Mouse (Mus musculus) limb, embryonic 14.5 days (tissue): Measurements from ENCODE around the gene Msantd3. TPM values are rescaled to one million over a fixed set of nuclear protein-coding genes. Genes with fewer than 3 reads are reported as not detected.

Experiments used
- ATAC-seq: fragments of 200-750 bp; cut with Nextera tagmentation; 2 replicates; pipeline ENCODE4 v1.8.0; 2017; ENCODE audit warnings: low read depth, moderate number of reproducible peaks, moderate TSS enrichment; ENCODE audit not compliant: low FRiP score
- DNase-seq: peaks from one replicate; pipeline ENCODE4 v3.0.0-alpha.2; 2015; ENCODE audit warnings: low spot score
- H3K27ac ChIP-seq: fragments of 300-500 bp; sonication (generic); replicated peaks from 2 replicates; pipeline ENCODE4 v1.5.1; 2014; ENCODE audit warnings: low read depth, mild to moderate bottlenecking, low read length, moderate library complexity, mixed read lengths
- H3K27me3 ChIP-seq: fragments of 300-500 bp; sonication (generic); 2 replicates; pipeline ENCODE4 v1.6.1; 2014; ENCODE audit warnings: low read length, mixed read lengths; ENCODE audit not compliant: control insufficient read depth, insufficient read depth
- H3K36me3 ChIP-seq: fragments of 300-500 bp; sonication (generic); 2 replicates; pipeline ENCODE4 v1.6.1; 2014; ENCODE audit warnings: mild to moderate bottlenecking, low read length, moderate library complexity, mixed read lengths; ENCODE audit not compliant: control insufficient read depth, insufficient read depth
- H3K4me1 ChIP-seq: fragments of 300-500 bp; sonication (generic); 2 replicates; pipeline ENCODE4 v1.6.1; 2014; ENCODE audit warnings: antibody characterized with exemption, low read length, mixed read lengths; ENCODE audit not compliant: control insufficient read depth, insufficient read depth
- H3K4me2 ChIP-seq: fragments of 300-500 bp; sonication (generic); replicated peaks from 2 replicates; pipeline ENCODE4 v1.6.1; 2014; ENCODE audit warnings: low read depth, mild to moderate bottlenecking, low read length, moderate library complexity; ENCODE audit not compliant: severe bottlenecking
- H3K4me3 ChIP-seq: fragments of 300-500 bp; sonication (generic); replicated peaks from 2 replicates; pipeline ENCODE4 v1.5.1; 2014; ENCODE audit warnings: low read length
- H3K9ac ChIP-seq: fragments of 300-500 bp; sonication (generic); 2 replicates; pipeline ENCODE4 v1.6.1; 2014; ENCODE audit warnings: mild to moderate bottlenecking, low read depth, low read length, moderate library complexity; ENCODE audit not compliant: severe bottlenecking
- H3K9me3 ChIP-seq: fragments of 300-500 bp; sonication (generic); 2 replicates; pipeline ENCODE4 v1.6.1; 2016; ENCODE audit warnings: low read length; ENCODE audit not compliant: control insufficient read depth
- POLR2A ChIP-seq: fragments of 200-500 bp; IDR thresholded peaks from 2 replicates; pipeline ENCODE4 v1.8.0; 2012; ENCODE audit warnings: inconsistent platforms, mild to moderate bottlenecking, moderate library complexity, borderline replicate concordance; ENCODE audit not compliant: insufficient read depth, insufficient read length; ENCODE audit errors: extremely low read depth
- WGBS: fragments of 180-500 bp; shearing (Covaris S2); extraction: QIAGEN DNeasy Blood & Tissue Kit; methylation state at CpG from one replicate; pipeline ENCODE4 v1.1.7; 2014; 5-methylcytosine and 5-hydroxymethylcytosine counted together
- polyA plus RNA-seq, 2 experiments: library from polyadenylated mRNA; depleted of rRNA in 1 of 2; stranded (reverse) in 1 of 2; unstranded in 1 of 2; fragments of >200 nt; fragmentation: Nextera tagmentation in 1 of 2; extraction: Ambion mirVana in 1 of 2; gene quantifications; 2 replicates each; pipeline versions ENCODE4 v1.2.1 to v1.2.3; 2012 to 2014

The Msantd3 gene
- polyA plus RNA-seq, 2 experiments = 25.4 to 35.6 TPM

DNA sequence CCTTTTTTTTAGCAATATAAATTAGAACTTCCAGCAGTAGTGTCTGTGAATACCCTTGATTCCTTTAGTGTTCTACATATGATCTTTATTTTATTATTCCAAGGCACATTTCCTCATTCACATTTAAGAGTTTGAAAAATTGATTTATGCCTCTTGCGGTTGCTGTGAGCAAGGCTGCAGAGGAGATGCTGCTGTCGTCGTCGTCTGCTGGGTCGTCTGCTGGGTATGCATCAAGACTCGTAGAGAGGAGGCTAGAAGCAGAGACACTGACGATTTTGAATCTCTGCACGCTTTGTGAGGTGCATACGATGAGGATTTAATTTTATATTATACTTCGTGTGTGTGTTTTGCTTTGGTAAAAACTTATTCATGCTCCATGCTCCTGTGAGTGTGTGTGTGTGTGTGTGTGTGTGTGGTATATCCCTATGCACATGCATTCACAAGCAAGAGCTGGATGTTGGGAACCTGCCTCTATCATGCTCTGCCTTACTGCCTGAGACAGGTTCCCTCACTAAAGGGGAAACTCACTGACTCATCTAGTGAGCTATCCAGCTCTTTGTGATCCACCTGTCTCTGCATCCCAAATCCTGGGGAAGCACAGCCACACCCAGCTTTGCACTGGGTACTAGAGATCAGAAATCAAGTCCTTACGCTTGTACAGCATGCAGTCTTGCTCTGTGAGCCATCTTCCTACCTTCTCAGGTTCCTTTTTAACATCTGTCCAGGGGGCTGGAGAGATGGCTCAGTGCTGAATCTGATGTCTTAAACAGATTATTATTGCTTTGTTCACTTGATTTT is 7.7 kb upstream of the Msantd3 start:
- Histone ChIP-seq H3K9ac (no peak overlapping the region), H3K9me3 (no peaks in the 10 kb centered on the region), H3K36me3 (no peaks in the 10 kb centered on the region), H3K4me1 (no peaks in the 10 kb centered on the region), H3K27ac (no peak overlapping the region), H3K4me2 (no peak overlapping the region), H3K4me3 (no peak overlapping the region), H3K27me3 (no peaks in the 10 kb centered on the region)
- TF ChIP-seq POLR2A = no peak
- DNase-seq = no peak
- WGBS = 79% methylated on average over 11 of the region's 11 CpGs
- ATAC-seq = no peak

- TF ChIP-seq POLR2A = no peak
- no peak overlapping the region for H3K27ac ChIP-seq
- H3K36me3 ChIP-seq = no peaks in the 10 kb centered on the region
- no peak overlapping the region for H3K4me2 ChIP-seq
- no peaks in the 10 kb centered on the region for H3K4me1 ChIP-seq
- DNase-seq = no peak
- no peaks in the 10 kb centered on the region for H3K9me3 ChIP-seq
- no peak overlapping the region for H3K4me3 ChIP-seq
- H3K9ac ChIP-seq = no peak overlapping the region
- no peak for ATAC-seq
- WGBS = 85% methylated on average over 5 of the region's 5 CpGs
- no peaks in the 10 kb centered on the region for H3K27me3 ChIP-seq
These were observed 3.5 kb upstream of the Msantd3 start for GRCm38 (mm10) chr4:48536275-48536674.

DNA sequence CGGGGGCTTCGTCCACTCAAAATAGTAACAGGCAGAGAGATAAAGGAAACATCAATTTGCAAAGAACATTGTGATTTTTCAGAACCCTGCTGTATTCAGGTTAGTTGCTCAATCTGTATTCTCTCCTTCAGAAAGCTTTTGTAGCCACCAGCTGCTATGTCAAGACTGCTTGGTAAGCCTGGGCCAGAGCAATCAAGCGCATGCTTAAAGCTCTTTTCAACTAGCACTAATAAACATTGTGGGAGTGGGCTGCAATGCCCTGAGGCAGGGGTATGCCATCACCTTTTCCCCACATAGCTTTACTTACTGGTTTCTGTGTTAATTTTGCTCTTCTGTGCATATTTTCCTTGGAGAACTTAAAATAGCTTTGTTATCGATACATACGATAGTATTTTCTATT is 2.7 kb upstream of the Msantd3 start:
- H3K36me3 ChIP-seq = no peaks in the 10 kb centered on the region
- H3K27ac ChIP-seq = no peak overlapping the region
- no peaks in the 10 kb centered on the region for H3K9me3 ChIP-seq
- H3K4me2 ChIP-seq = no peak overlapping the region
- DNase-seq (no peak), ATAC-seq (no peak)
- 75% methylated on average over 5 of the region's 5 CpGs for WGBS
- no peak overlapping the region for H3K9ac ChIP-seq
- no peak overlapping the region for H3K4me3 ChIP-seq
- no peak for TF ChIP-seq POLR2A
- peaks cover 6% of the 10 kb centered on the region for H3K4me1 ChIP-seq
- no peaks in the 10 kb centered on the region for H3K27me3 ChIP-seq

DNA sequence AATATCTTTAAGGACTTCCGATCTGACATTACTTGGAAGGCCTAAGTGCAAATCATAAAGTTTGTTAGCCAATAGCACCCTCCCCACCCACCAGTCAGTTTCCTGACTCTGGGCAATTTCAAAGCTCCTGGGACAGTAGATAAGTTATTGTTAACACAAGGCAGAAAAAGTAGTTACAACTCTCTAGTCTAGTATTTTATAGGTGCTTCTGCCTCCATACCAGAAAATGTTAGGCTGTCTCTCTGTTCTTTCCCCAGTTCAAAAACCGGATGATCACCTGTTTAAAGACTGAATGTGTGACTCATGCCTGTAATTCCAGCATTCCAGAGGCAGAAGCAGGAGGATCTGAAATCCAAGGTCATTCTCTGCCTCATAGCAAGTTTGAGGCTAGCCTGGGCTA is 1.2 kb upstream of the Msantd3 start:
- no peaks in the 10 kb centered on the region for H3K36me3 ChIP-seq
- peaks cover 9% of the 10 kb centered on the region for H3K4me1 ChIP-seq
- no peaks in the 10 kb centered on the region for H3K27me3 ChIP-seq
- ATAC-seq (no peak), DNase-seq (no peak)
- no peak overlapping the region for H3K4me2 ChIP-seq
- WGBS = 86% methylated on average over 2 of the region's 2 CpGs
- no peaks in the 10 kb centered on the region for H3K9me3 ChIP-seq
- H3K27ac ChIP-seq = no peak overlapping the region
- no peak for TF ChIP-seq POLR2A
- H3K4me3 ChIP-seq = no peak overlapping the region
- H3K9ac ChIP-seq = no peak overlapping the region

GRCm38 (mm10) chr4:48540576-48541111 is 909 bp downstream of the Msantd3 start:
- H3K27me3 ChIP-seq = no peaks in the 10 kb centered on the region
- 0% methylated on average over 20 of the region's 50 CpGs for WGBS
- H3K27ac ChIP-seq = peak overlapping the region; percentile 89
- H3K9ac ChIP-seq = peak overlapping the region; percentile 97
- ATAC-seq (peak; percentile 81), DNase-seq (no peak)
- no peaks in the 10 kb centered on the region for H3K36me3 ChIP-seq
- peak overlapping the region; percentile 79 for H3K4me2 ChIP-seq
- peaks cover 9% of the 10 kb centered on the region for H3K4me1 ChIP-seq
- peak overlapping the region; percentile 74 for H3K4me3 ChIP-seq
- no peak for TF ChIP-seq POLR2A
- no peaks in the 10 kb centered on the region for H3K9me3 ChIP-seq
